Comparison of ENCODE assay signal across 14 mouse cellular contexts in genomic region chr6:143841109-143841638, GRCm38 (mm10).
"Had no signal": no experiment of that assay in that cellular context is flagged by ENCODE, and none has a peak within 500 bp of the region (broad histone marks: within the 10 kb centered on the region; RNA-seq: fewer than 3 reads in every experiment).

No protein-coding gene starts in this region.

- H3K4me1 ChIP-seq: kidney, embryonic 15.5 days; midbrain, embryonic 12.5 days had no signal

- H3K9me3 ChIP-seq: kidney, embryonic 15.5 days; limb, embryonic 15.5 days; liver, embryonic 12.5 days; midbrain, embryonic 12.5 days; neural tube, embryonic 13.5 days had no signal

- H3K9ac ChIP-seq: kidney, embryonic 15.5 days; limb, embryonic 15.5 days; liver, embryonic 12.5 days; midbrain, embryonic 12.5 days; neural tube, embryonic 13.5 days had no signal

- ATAC-seq: midbrain, embryonic 16.5 days had no signal

- DNase-seq: kidney, adult 2 months; kidney, postnatal 14 days; lung, postnatal 4 days; retina, postnatal 1 day; right cerebral cortex, postnatal 4 days; spleen, adult 18-20 months; thymus, adult 2 months; thymus, postnatal 25 days had no signal

- H3K27ac ChIP-seq: kidney, embryonic 15.5 days; limb, embryonic 15.5 days; liver, embryonic 12.5 days; midbrain, embryonic 12.5 days; neural tube, embryonic 13.5 days had no signal

- H3K4me3 ChIP-seq: kidney, embryonic 15.5 days; limb, embryonic 15.5 days; liver, embryonic 12.5 days; midbrain, embryonic 12.5 days; neural tube, embryonic 13.5 days had no signal

- H3K27me3 ChIP-seq: kidney, embryonic 15.5 days; liver, embryonic 12.5 days; midbrain, embryonic 12.5 days; neural tube, embryonic 13.5 days had no signal

- H3K36me3 ChIP-seq: kidney, embryonic 15.5 days; limb, embryonic 15.5 days; liver, embryonic 12.5 days had no signal
